19 mouse cellular contexts compared by ENCODE assay signal in genomic region chr11:80539056-80539455, GRCm38 (mm10).
"Had no signal": no experiment of that assay in that cellular context is flagged by ENCODE, and none has a peak within 500 bp of the region (broad histone marks: within the 10 kb centered on the region; RNA-seq: fewer than 3 reads in every experiment).

No protein-coding gene starts in this region.

- H3K9ac ChIP-seq: limb, embryonic 12.5 days; limb, embryonic 15.5 days; liver, embryonic 14.5 days; liver, postnatal 0 days; lung, embryonic 14.5 days; midbrain, embryonic 12.5 days; midbrain, embryonic 15.5 days; neural tube, embryonic 13.5 days; stomach, embryonic 15.5 days had no signal

- H3K36me3 ChIP-seq: limb, embryonic 12.5 days; limb, embryonic 15.5 days; midbrain, embryonic 12.5 days; midbrain, embryonic 15.5 days; neural tube, embryonic 13.5 days; stomach, embryonic 15.5 days had no signal

- H3K4me3 ChIP-seq: limb, embryonic 12.5 days; limb, embryonic 15.5 days; midbrain, embryonic 12.5 days; midbrain, embryonic 15.5 days; neural tube, embryonic 13.5 days; stomach, embryonic 15.5 days had no signal

- H3K9me3 ChIP-seq: limb, embryonic 12.5 days; limb, embryonic 15.5 days; midbrain, embryonic 12.5 days; midbrain, embryonic 15.5 days; neural tube, embryonic 13.5 days; stomach, embryonic 15.5 days had no signal

- H3K4me2 ChIP-seq: limb, embryonic 12.5 days; limb, embryonic 15.5 days; liver, embryonic 11.5 days; lung, embryonic 14.5 days; midbrain, embryonic 12.5 days; midbrain, embryonic 15.5 days; neural tube, embryonic 13.5 days; stomach, embryonic 15.5 days had no signal

- H3K27me3 ChIP-seq: limb, embryonic 12.5 days; limb, embryonic 15.5 days; midbrain, embryonic 12.5 days; midbrain, embryonic 15.5 days; neural tube, embryonic 13.5 days; stomach, embryonic 15.5 days had no signal

- H3K4me1 ChIP-seq: limb, embryonic 12.5 days; limb, embryonic 15.5 days; midbrain, embryonic 12.5 days; midbrain, embryonic 15.5 days; neural tube, embryonic 13.5 days; stomach, embryonic 15.5 days had no signal

- H3K27ac ChIP-seq: limb, embryonic 12.5 days; limb, embryonic 15.5 days; liver, embryonic 14.5 days; macrophage; midbrain, embryonic 12.5 days; midbrain, embryonic 15.5 days; neural tube, embryonic 13.5 days; stomach, embryonic 15.5 days had no signal

- DNase-seq: kidney, postnatal 14 days; kidney, postnatal 4 days; left cerebral cortex, postnatal 4 days; liver, postnatal 0 days; lung, embryonic 14.5 days; retina, postnatal 1 day; right cerebral cortex, postnatal 25 days; spleen, adult 18-20 months; thymus, postnatal 36 days had no signal

- ATAC-seq: liver, postnatal 0 days; lung, postnatal 0 days; midbrain, embryonic 15.5 days had no signal
